Mouse (Mus musculus): ENCODE results near the gene Clybl.

The Clybl gene

GRCm38 (mm10) chr14:122313328-122313727 lies 131.8 kb downstream of the Clybl start:
- DNase-seq, result no peak

DNA sequence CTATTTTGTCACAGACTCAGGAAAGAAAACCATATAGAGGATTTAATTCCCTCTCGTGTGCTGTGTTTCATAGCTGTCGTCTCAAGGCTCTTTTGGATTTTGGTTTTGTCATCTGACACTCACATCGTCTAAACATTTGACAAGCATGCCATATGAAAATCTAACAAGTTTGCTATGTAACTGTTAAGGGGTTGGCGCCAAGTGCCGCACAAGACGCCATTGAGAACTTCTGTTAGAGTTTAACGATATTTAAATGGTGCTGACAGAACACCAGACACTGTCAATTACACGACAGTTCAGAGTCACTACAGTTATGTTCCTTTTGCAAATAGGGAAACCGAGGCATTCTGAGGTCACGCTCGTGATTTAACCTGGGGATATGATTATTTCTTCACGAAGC lies 134.2 kb downstream of the Clybl start:
- DNase-seq, result no peak

DNA sequence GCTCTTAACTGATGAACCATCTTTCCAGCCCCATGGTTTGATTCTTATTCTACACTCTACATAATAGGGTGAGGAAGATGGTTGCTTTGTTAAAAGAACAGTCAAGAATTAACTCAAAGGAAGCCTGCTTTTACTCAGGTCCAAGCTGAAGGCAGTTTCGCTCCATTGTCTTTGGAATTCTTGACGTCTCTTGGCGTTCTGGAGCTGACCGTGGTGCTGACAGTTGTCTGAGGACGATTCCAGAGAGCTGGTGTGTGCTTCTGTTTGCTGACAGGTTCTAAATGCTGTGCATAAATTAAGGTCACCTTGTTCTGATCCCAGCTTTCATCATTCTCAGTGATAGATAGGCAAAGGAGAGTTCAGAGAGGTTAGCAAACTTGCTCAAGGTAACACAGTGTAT lies 140.6 kb downstream of the Clybl start:
- no peak for DNase-seq

DNA sequence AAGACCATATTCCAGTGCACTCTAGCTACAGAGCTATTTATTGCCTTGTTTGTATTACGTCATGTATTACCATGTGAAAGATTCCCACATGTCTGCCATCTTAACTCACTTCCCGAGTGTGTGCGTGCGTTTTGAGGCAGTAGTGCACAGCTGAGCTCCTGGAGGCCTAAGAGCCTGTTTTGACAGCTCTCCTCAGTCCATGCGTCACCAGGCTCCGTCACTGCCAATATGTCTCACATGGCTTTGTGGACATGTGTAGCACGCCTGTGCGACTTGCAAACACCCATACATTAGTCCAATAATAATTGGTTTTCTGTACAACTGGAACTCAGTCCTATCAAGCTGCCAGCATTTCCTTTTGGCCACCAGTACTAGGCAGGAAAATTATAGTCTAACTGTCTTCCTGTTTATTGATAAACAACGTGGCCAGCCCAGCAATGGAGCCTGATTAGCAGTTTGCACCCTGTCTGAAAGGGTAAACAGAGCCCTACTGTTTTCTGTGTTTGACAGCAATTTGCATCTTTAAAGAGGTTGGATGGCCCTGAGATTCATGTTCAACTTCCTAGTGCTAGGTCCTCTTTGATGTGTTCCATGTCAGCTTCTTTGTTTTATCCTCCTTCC lies 142.4 kb downstream of the Clybl start:
- no peak for DNase-seq

GRCm38 (mm10) chr14:122330136-122330535 lies 148.6 kb downstream of the Clybl start:
- DNase-seq, result no peak

DNA sequence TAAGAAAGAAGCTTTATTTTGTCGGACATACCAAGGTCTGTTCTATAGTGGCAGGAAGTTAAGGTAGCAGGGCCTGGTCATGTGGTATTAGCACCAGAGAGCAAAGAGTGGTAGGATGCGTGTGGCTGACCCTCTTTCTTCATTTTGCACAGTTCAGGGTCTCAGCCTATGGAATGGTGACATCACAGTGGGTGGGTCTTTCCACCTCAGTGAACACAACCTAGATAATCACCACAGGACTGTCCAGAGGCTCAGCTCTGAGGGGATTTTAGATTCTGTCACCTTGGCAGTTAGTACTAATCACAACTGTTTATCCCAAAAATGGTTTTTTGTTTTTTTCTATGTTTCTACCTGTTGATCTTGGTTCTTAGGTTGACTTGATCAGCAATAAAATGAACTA lies 149.2 kb downstream of the Clybl start:
- DNase-seq, result no peak

- DNase-seq, result no peak
These were observed 150.3 kb downstream of the Clybl start for GRCm38 (mm10) chr14:122331635-122332460.

- no peak for DNase-seq
These were observed 155.5 kb downstream of the Clybl start for GRCm38 (mm10) chr14:122336957-122337356.

GRCm38 (mm10) chr14:122338784-122339183 lies 157.3 kb downstream of the Clybl start:
- no peak for DNase-seq

GRCm38 (mm10) chr14:122340141-122340540 lies 158.6 kb downstream of the Clybl start:
- DNase-seq, result no peak

DNA sequence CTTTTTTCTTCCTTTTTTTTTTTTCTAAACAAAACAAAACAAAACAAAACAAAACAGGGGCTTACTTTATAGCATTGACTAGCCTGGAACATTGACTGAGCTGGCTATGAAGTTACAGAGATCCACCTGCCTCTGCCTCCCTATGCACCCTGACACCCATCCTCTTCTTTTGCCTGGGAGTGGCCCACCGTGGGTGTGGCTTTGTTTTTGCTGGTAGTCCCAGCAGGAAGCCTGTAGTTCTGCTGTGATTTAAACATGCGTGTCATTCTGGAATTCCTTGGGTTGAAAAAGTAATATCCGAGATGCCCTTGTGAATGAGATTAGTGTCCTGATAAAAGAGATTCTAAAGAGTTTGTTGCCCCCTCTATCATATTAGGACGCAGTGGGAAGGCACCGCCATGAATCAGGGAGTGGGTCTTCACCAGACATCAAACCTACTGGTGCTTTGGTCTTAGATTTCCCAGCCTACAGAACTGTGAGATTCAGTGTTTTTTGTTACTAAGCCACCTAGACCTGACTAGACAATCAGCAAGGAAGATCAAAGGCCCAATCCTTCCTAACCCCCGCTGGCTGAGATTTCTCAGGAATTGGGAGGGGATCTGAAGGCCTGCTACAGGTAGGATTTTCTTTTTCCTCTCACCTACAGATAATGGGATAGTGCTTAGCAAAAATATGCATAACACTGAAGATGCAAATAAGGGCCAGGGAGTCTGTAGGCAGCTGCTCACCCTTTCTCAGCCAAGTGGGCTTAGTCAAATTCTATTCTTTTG lies 160.3 kb downstream of the Clybl start:
- no peak for DNase-seq

GRCm38 (mm10) chr14:122344272-122345224 lies 163.0 kb downstream of the Clybl start:
- DNase-seq, result no peak

- no peak for DNase-seq
These were observed 166.6 kb downstream of the Clybl start for GRCm38 (mm10) chr14:122348069-122348468.

DNA sequence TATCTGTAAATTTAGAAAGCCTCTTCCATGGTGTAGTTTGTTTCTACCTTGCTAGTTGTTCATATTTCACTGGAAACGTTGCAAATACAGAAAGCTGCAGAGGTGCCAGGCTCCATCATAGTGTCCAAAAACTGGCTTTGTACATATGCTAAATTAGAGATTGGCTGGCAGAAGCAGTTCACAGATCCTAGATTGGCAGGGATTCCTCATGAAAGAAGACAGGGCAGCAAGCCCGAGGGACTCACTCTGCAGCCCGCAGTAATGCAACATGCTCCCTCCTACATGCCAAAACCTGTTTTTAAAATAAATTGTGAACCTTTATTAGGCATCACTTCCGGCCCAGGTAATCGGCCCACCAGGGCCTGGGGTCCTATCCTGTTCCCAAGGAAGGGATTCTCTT lies 167.8 kb downstream of the Clybl start:
- no peak for DNase-seq

- no peak for DNase-seq
These were observed 168.3 kb downstream of the Clybl start for GRCm38 (mm10) chr14:122349761-122350160.

DNA sequence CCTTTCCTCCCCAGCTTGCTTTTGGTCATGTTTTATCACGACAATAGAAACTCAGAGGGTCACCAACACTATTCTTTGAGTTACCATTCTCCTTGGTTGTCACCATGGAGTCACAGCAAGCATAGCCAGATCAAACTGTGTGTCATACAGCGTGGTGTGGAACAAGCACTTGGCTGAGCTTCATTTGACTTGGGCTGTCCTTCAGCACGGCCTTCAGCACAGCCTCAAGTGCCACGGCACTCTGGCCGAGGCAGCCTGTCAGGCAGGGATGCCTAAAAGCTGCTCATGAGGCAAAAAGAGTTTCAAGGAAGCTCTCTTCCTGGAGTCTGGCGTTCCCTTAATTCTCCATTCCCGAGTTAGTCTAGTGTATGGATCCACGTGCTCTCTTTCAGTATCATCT lies 169.3 kb downstream of the Clybl start:
- no peak for DNase-seq

DNA sequence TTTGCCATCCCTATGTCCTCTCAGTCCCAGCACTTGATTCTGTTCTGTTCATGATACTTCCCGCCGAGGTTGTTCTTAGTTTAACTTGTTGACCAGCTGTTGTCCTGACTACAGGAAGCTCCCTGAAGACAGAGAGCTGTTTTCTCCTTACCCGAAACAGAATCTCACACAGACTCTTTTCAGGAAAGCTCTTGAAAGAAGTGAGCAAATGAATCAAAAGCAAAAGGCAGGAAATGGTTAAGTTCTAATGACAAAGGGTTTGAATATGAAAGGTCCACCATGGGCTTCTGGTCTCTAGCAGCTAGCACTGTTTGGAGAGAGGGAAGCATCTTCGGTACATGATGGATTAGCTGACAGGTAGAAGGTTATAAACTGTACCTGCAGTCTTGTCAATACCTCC lies 175.8 kb downstream of the Clybl start:
- no peak for DNase-seq

GRCm38 (mm10) chr14:122358592-122358991 lies 177.1 kb downstream of the Clybl start:
- no peak for DNase-seq

DNA sequence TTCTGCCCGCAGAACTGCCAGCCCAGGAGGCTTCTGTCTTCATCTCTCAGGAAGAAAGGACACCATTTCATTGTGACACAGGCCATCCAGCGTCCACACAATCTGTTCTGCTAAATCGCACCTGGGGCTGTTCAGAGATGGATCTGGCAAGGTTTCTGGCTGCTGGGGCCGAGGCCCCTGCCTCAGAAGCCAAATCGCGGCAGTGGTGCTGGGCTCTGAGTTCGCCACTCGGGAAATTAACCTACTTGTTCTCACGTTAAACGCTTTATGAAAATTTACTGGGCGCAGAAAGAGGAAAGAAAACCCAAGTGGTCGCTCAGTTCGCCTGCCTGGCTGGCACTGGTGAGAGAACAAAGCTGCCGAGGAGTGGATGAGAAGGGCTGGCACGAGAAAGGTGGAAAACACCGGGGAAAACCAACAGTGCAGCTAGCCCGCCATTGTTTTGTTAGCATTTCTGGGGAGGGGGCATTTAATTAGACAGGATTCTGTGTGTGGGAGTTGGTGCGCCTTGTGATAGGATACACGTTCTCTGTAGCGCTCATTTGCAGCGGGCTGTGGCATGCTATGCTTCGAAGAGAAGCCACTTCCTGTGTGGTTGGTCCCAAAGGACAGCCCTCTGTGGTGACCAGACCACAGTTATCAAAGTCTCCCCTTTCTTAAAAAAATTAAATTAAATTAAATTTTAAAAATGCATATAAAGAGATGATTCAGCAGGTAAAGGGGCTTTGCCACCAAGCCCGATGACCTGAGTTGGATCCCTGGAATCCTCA lies 177.8 kb downstream of the Clybl start:
- DNase-seq, result no peak

DNA sequence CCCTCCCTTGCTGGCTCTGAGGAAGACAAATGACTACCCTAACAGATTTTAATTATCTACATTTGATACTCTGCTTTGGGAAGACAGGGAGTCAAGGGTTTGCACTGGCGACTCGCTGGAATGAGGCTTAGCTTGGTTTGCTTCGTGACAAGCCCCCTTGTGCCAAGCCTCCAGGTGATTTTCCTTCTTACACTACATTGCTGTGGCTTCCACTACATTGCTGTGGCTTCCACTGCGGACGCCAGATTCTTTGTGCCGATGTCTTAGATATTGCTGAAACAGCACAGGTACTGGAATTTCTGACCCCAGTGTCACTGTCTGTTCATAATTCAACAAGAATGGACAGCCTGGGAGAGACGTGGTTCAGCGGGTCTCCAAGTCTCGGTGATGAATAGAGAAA lies 180.3 kb downstream of the Clybl start:
- DNase-seq, result no peak

- DNase-seq, result no peak
These were observed 181.7 kb downstream of the Clybl start for GRCm38 (mm10) chr14:122363156-122363555.

- no peak for DNase-seq
These were observed 182.5 kb downstream of the Clybl start for GRCm38 (mm10) chr14:122364026-122364425.
